3 mouse cellular contexts compared by ENCODE assay signal in the genomic region with DNA sequence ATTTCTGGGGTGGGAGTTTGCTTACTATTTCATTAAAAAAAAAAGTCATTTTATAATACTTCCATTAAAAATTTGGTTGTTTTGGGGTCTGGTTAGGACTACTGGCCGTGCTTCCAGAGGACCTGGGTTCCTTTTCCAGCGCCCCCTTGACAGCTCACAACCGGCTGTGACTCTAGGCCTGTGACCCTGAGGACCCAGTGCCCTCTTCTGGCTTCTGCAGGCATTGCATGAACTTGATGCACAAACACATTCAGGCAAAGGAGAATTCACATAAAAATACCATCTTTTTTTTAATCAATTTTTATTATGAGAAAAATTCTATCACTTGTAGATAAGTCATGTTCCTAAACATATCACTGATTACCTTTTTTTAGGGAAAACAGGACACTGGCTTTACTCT. TPM values are rescaled to one million over a fixed set of nuclear protein-coding genes. Genes with fewer than 3 reads are reported as not detected.
"Had no signal": no experiment of that assay in that cellular context is flagged by ENCODE, and none has a peak within 500 bp of the region (broad histone marks: within the 10 kb centered on the region; RNA-seq: fewer than 3 reads in every experiment).

No protein-coding gene starts in this region.

RNA-seq across cellular contexts. Expression of gene Bves, which starts 12.6 kb away (rescaled TPM):
- total RNA-seq: megakaryocyte, adult 5-6 weeks; monocyte, adult 5-6 weeks; neutrophil, adult 5-6 weeks had no signal
